Mouse (Mus musculus) lung, postnatal 0 days (tissue): ENCODE results near the gene Prrc2a. TPM values are rescaled to one million over a fixed set of nuclear protein-coding genes. Genes with fewer than 3 reads are reported as not detected.

ENCODE experiments used
- ATAC-seq: fragments of 200-750 bp; cut with Nextera tagmentation; 2 replicates; pipeline ENCODE4 v1.8.0; 2017; ENCODE audit warnings: moderate library complexity
- DNase-seq: peaks from one replicate; pipeline ENCODE4 v3.0.0-alpha.2; 2016; ENCODE audit warnings: low spot score
- H3K27ac ChIP-seq: fragments of 300-500 bp; sonication (generic); 2 replicates; pipeline ENCODE4 v1.5.1; 2014; ENCODE audit warnings: antibody characterized with exemption, mild to moderate bottlenecking, low read length, mixed read lengths
- H3K27me3 ChIP-seq: fragments of 300-500 bp; sonication (generic); replicated peaks from 2 replicates; pipeline ENCODE4 v1.6.1; 2014; ENCODE audit warnings: low read length, mixed read lengths; ENCODE audit not compliant: insufficient read depth
- H3K36me3 ChIP-seq: fragments of 300-500 bp; sonication (generic); 2 replicates; pipeline ENCODE4 v1.6.1; 2014; ENCODE audit warnings: low read length, mixed read lengths; ENCODE audit not compliant: insufficient read depth
- H3K4me1 ChIP-seq: fragments of 300-500 bp; sonication (generic); 2 replicates; pipeline ENCODE4 v1.6.1; 2014; ENCODE audit warnings: antibody characterized with exemption, low read depth, low read length, mixed read lengths; ENCODE audit not compliant: insufficient read depth
- H3K4me2 ChIP-seq: fragments of 300-500 bp; sonication (generic); replicated peaks from 2 replicates; pipeline ENCODE4 v1.6.1; 2014; ENCODE audit warnings: low read depth, mild to moderate bottlenecking, low read length, moderate library complexity, mixed read lengths
- H3K4me3 ChIP-seq: fragments of 300-500 bp; sonication (generic); 2 replicates; pipeline ENCODE4 v1.5.1; 2014; ENCODE audit warnings: low read depth, low read length
- H3K9ac ChIP-seq: fragments of 300-500 bp; sonication (generic); replicated peaks from 2 replicates; pipeline ENCODE4 v1.6.1; 2014; ENCODE audit warnings: low read depth, mild to moderate bottlenecking
- H3K9me3 ChIP-seq: fragments of 300-500 bp; sonication (generic); 2 replicates; pipeline ENCODE4 v1.6.1; 2016; ENCODE audit warnings: low read length, mixed read lengths
- CTCF ChIP-seq: IDR thresholded peaks from 2 replicates; pipeline ENCODE4 v1.5.1; 2016; ENCODE audit warnings: antibody characterized with exemption, mild to moderate bottlenecking
- EP300 ChIP-seq: IDR thresholded peaks from 2 replicates; pipeline ENCODE4 v1.6.1; 2016; ENCODE audit warnings: antibody characterized with exemption, mild to moderate bottlenecking, control low read depth
- WGBS: fragments of 180-500 bp; shearing (Covaris S2); extraction: QIAGEN DNeasy Blood & Tissue Kit; methylation state at CpG from one replicate; pipeline ENCODE4 v1.1.7; 2014; 5-methylcytosine and 5-hydroxymethylcytosine counted together
- polyA plus RNA-seq: library from polyadenylated mRNA; unstranded; fragments of >200 nt; fragmentation: Nextera tagmentation; extraction: Ambion mirVana; gene quantifications from 2 replicates; pipeline ENCODE4 v1.2.1, GENCODE M21; 2015

The Prrc2a gene
- polyA plus RNA-seq, 1 experiment from 2014 or later = 74.1 TPM

- H3K9ac ChIP-seq = no peak overlapping the region
- H3K9me3 ChIP-seq = no peaks in the 10 kb centered on the region
- 73% methylated on average over 6 of the region's 6 CpGs for WGBS
- no peaks in the 10 kb centered on the region for H3K36me3 ChIP-seq
- H3K4me1 ChIP-seq = no peaks in the 10 kb centered on the region
- ATAC-seq (no peak), DNase-seq (no peak)
- H3K4me3 ChIP-seq = no peak overlapping the region
- H3K4me2 ChIP-seq = no peak overlapping the region
- TF ChIP-seq CTCF = no peak
- TF ChIP-seq EP300 = no peak
- H3K27me3 ChIP-seq = no peaks in the 10 kb centered on the region
- no peak overlapping the region for H3K27ac ChIP-seq
Observed at GRCm38 (mm10) chr17:35175382-35175781, 10.7 kb upstream of the Prrc2a start.

- no peak for DNase-seq
- H3K36me3 ChIP-seq = no peaks in the 10 kb centered on the region
- H3K9me3 ChIP-seq = no peaks in the 10 kb centered on the region
- no peak overlapping the region for H3K9ac ChIP-seq
- no peaks in the 10 kb centered on the region for H3K4me1 ChIP-seq
- no peak overlapping the region for H3K4me2 ChIP-seq
- H3K27ac ChIP-seq = no peak overlapping the region
- ATAC-seq = no peak
- H3K4me3 ChIP-seq = no peak overlapping the region
- TF ChIP-seq EP300 (no peak), CTCF (no peak)
- 45% methylated on average over 8 of the region's 8 CpGs for WGBS
- H3K27me3 ChIP-seq = no peaks in the 10 kb centered on the region
Observed at GRCm38 (mm10) chr17:35174201-35174977, 9.7 kb upstream of the Prrc2a start.

GRCm38 (mm10) chr17:35173329-35173728 lies 8.6 kb upstream of the Prrc2a start:
- H3K36me3 ChIP-seq = no peaks in the 10 kb centered on the region
- WGBS = 49% methylated on average over 3 of the region's 3 CpGs
- no peaks in the 10 kb centered on the region for H3K27me3 ChIP-seq
- H3K4me1 ChIP-seq = no peaks in the 10 kb centered on the region
- H3K4me2 ChIP-seq = no peak overlapping the region
- TF ChIP-seq CTCF (no peak), EP300 (no peak)
- H3K4me3 ChIP-seq = no peak overlapping the region
- no peak for DNase-seq
- H3K27ac ChIP-seq = no peak overlapping the region
- no peak overlapping the region for H3K9ac ChIP-seq
- H3K9me3 ChIP-seq = no peaks in the 10 kb centered on the region
- no peak for ATAC-seq

- Histone ChIP-seq H3K27me3 (no peaks in the 10 kb centered on the region), H3K27ac (no peak overlapping the region), H3K36me3 (no peaks in the 10 kb centered on the region), H3K4me1 (no peaks in the 10 kb centered on the region), H3K4me2 (no peak overlapping the region), H3K9ac (no peak overlapping the region), H3K4me3 (no peak overlapping the region), H3K9me3 (no peaks in the 10 kb centered on the region)
- TF ChIP-seq EP300 (no peak), CTCF (no peak)
- WGBS = 61% methylated on average over 11 of the region's 11 CpGs
- no peak for DNase-seq
- no peak for ATAC-seq
Observed at GRCm38 (mm10) chr17:35172445-35173234, 7.9 kb upstream of the Prrc2a start.

- ATAC-seq = no peak
- no peak overlapping the region for H3K4me2 ChIP-seq
- no peak overlapping the region for H3K27ac ChIP-seq
- DNase-seq = peak; percentile 82
- no peaks in the 10 kb centered on the region for H3K27me3 ChIP-seq
- H3K9ac ChIP-seq = no peak overlapping the region
- TF ChIP-seq CTCF (peak; percentile 76), EP300 (no peak)
- H3K4me3 ChIP-seq = no peak overlapping the region
- no peaks in the 10 kb centered on the region for H3K36me3 ChIP-seq
- 17% methylated on average over 4 of the region's 4 CpGs for WGBS
- H3K4me1 ChIP-seq = peaks cover 7% of the 10 kb centered on the region; the same call in 1 of the 2 replicates
- no peaks in the 10 kb centered on the region for H3K9me3 ChIP-seq
Observed at GRCm38 (mm10) chr17:35168541-35169207, 4.0 kb upstream of the Prrc2a start.

- Histone ChIP-seq H3K9ac (no peak overlapping the region), H3K4me2 (no peak overlapping the region), H3K4me3 (no peak overlapping the region), H3K9me3 (no peaks in the 10 kb centered on the region), H3K27ac (no peak overlapping the region), H3K4me1 (peaks cover 7% of the 10 kb centered on the region; the same call in 1 of the 2 replicates), H3K27me3 (no peaks in the 10 kb centered on the region), H3K36me3 (no peaks in the 10 kb centered on the region)
- DNase-seq = no peak
- TF ChIP-seq CTCF (no peak), EP300 (no peak)
- no peak for ATAC-seq
- WGBS = 86% methylated on average over 7 of the region's 7 CpGs
Observed at GRCm38 (mm10) chr17:35167794-35168193, 3.1 kb upstream of the Prrc2a start.
